Mouse (Mus musculus): ENCODE measurements around the gene Abcg5. TPM values are rescaled to one million over a fixed set of nuclear protein-coding genes. Genes with fewer than 3 reads are reported as not detected.

Gene Abcg5
- polyA plus RNA-seq, 1 experiment from 2014 or later = 1.1 TPM

DNA sequence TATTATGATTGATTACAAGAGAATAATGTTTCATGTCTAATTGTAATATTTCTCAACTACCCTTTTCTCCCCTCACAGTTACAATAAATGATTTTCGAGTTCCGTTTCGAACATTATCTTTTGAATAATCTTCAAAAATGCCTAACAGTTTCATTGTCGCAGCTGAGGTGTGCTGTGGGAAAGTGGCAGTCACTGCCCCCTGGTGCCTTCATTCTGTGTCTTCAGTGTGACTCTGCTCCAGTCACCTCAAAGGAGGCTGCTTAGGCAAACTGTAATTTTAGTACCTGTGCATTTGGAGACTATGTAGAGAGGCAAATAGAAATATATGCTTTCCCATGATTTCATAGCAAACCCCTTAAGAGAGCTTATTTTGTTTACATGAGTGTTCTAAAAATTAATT lies 60.8 kb downstream of the Abcg5 start:
- no peak for ATAC-seq (replicated peaks; ENCODE audit: low FRiP score, low TSS enrichment, low read depth)
- no peak overlapping the region for H3K4me2 ChIP-seq (ENCODE audit: low read length)
- H3K27ac ChIP-seq (ENCODE audit: low read depth) = no peak overlapping the region
- no peak overlapping the region for H3K4me3 ChIP-seq (ENCODE audit: low read depth, low read length)
- peaks cover 15% of the 10 kb centered on the region; the same call in 1 of the 2 replicates for H3K4me1 ChIP-seq (replicated peaks; ENCODE audit: control insufficient read depth, insufficient read depth, low read length)
- 0 out of 2 replicates have a peak, but pooled peaks cover 2% of the 10 kb centered on the region for H3K9me3 ChIP-seq (ENCODE audit: control insufficient read depth, low read length)
- H3K9ac ChIP-seq (ENCODE audit: low read length) = no peak overlapping the region
- H3K27me3 ChIP-seq (replicated peaks; ENCODE audit: control insufficient read depth, insufficient read depth, low read length) = no peaks in the 10 kb centered on the region
- DNase-seq (ENCODE audit: low spot score) = no peak
- H3K36me3 ChIP-seq (ENCODE audit: control insufficient read depth, insufficient read depth, low read length) = peaks cover 14% of the 10 kb centered on the region
- WGBS = 86% methylated on average over 4 of the region's 4 CpGs

DNA sequence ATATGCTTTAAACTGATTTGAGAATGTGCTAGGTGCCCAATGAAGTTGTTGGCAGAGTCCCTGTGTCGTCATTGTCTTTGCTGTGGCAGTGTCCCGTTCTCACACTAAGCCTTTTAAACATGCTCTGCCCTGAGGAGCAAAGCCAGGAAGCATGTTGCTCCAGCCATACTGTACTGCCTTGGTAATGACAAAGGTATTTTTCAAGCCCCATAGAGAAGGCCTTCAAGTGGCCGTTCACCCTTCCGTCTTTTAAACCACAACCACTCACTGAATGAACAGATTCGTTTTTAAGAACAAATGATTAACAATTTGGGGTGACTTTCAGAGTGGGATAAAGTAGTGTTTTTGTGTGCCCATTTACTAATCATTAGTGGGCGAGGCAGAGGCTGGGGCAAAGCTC lies 61.6 kb downstream of the Abcg5 start:
- no peak overlapping the region for H3K9ac ChIP-seq (ENCODE audit: low read length)
- no peak overlapping the region for H3K27ac ChIP-seq (ENCODE audit: low read depth)
- H3K9me3 ChIP-seq (ENCODE audit: control insufficient read depth, low read length) = 0 out of 2 replicates have a peak, but pooled peaks cover 2% of the 10 kb centered on the region
- peaks cover 17% of the 10 kb centered on the region for H3K36me3 ChIP-seq (ENCODE audit: control insufficient read depth, insufficient read depth, low read length)
- DNase-seq (ENCODE audit: low spot score) (no peak), ATAC-seq (replicated peaks; ENCODE audit: low FRiP score, low TSS enrichment, low read depth) (no peak)
- H3K4me1 ChIP-seq (replicated peaks; ENCODE audit: control insufficient read depth, insufficient read depth, low read length) = peaks cover 12% of the 10 kb centered on the region; the same call in 1 of the 2 replicates
- no peak overlapping the region for H3K4me2 ChIP-seq (ENCODE audit: low read length)
- 86% methylated on average over 6 of the region's 6 CpGs for WGBS
- no peaks in the 10 kb centered on the region for H3K27me3 ChIP-seq (replicated peaks; ENCODE audit: control insufficient read depth, insufficient read depth, low read length)
- H3K4me3 ChIP-seq (ENCODE audit: low read depth, low read length) = no peak overlapping the region

DNA sequence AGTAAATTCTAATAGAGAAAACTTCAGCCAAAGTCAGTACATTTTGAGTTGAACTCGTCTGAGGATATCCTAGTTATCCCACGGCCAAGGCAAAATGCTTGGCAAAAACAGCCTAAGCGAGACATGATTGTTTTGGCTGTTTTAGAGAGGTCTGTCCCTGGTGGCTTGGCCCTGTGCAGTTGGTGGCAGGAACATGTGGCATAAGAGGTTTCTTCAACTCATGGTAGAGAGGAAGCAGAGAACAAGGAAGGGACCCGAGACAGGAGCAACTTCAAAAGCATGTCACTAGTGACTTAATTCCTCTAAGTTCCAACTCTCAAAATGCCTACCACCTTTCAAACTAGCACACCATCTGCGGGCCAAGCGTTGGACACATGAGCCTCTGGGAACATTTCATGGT lies 62.2 kb downstream of the Abcg5 start:
- Histone ChIP-seq H3K27me3 (replicated peaks; ENCODE audit: control insufficient read depth, insufficient read depth, low read length) (no peaks in the 10 kb centered on the region), H3K36me3 (ENCODE audit: control insufficient read depth, insufficient read depth, low read length) (peaks cover 21% of the 10 kb centered on the region), H3K4me1 (replicated peaks; ENCODE audit: control insufficient read depth, insufficient read depth, low read length) (peaks cover 12% of the 10 kb centered on the region; the same call in 1 of the 2 replicates), H3K9me3 (ENCODE audit: control insufficient read depth, low read length) (0 out of 2 replicates have a peak, but pooled peaks cover 2% of the 10 kb centered on the region), H3K4me2 (ENCODE audit: low read length) (no peak overlapping the region), H3K9ac (ENCODE audit: low read length) (no peak overlapping the region), H3K27ac (ENCODE audit: low read depth) (peak overlapping the region; percentile 76), H3K4me3 (ENCODE audit: low read depth, low read length) (no peak overlapping the region)
- ATAC-seq (replicated peaks; ENCODE audit: low FRiP score, low TSS enrichment, low read depth) (no peak), DNase-seq (ENCODE audit: low spot score) (no peak)
- WGBS = 86% methylated on average over 6 of the region's 6 CpGs

DNA sequence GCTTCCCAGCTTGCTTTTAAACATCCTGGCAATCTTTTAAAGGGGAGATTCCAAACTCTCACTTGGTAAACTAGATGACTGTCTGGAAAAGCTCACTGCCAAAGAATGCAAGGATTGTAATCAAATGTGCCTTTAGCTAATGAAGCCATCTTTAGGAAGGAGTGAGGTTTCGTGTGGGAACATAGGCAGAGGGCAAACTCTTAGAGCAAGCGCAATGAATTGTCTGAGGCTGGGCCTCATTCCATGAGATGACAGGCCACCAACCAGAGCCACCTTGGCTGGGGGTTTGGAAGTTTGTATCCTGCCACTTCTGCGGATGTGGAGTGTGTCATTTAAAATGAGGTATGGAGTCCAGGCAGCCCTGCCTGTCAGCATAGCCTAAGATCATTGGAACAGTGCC lies 62.7 kb downstream of the Abcg5 start:
- H3K9ac ChIP-seq (ENCODE audit: low read length) = no peak overlapping the region
- H3K4me1 ChIP-seq (replicated peaks; ENCODE audit: control insufficient read depth, insufficient read depth, low read length) = peaks cover 12% of the 10 kb centered on the region; the same call in 1 of the 2 replicates
- ATAC-seq (replicated peaks; ENCODE audit: low FRiP score, low TSS enrichment, low read depth) (no peak), DNase-seq (ENCODE audit: low spot score) (no peak)
- H3K9me3 ChIP-seq (ENCODE audit: control insufficient read depth, low read length) = 0 out of 2 replicates have a peak, but pooled peaks cover 2% of the 10 kb centered on the region
- peaks cover 21% of the 10 kb centered on the region for H3K36me3 ChIP-seq (ENCODE audit: control insufficient read depth, insufficient read depth, low read length)
- H3K4me2 ChIP-seq (ENCODE audit: low read length) = no peak overlapping the region
- H3K27me3 ChIP-seq (replicated peaks; ENCODE audit: control insufficient read depth, insufficient read depth, low read length) = no peaks in the 10 kb centered on the region
- H3K27ac ChIP-seq (ENCODE audit: low read depth) = peak overlapping the region; percentile 76
- H3K4me3 ChIP-seq (ENCODE audit: low read depth, low read length) = no peak overlapping the region
- WGBS = 31% methylated on average over 3 of the region's 3 CpGs

DNA sequence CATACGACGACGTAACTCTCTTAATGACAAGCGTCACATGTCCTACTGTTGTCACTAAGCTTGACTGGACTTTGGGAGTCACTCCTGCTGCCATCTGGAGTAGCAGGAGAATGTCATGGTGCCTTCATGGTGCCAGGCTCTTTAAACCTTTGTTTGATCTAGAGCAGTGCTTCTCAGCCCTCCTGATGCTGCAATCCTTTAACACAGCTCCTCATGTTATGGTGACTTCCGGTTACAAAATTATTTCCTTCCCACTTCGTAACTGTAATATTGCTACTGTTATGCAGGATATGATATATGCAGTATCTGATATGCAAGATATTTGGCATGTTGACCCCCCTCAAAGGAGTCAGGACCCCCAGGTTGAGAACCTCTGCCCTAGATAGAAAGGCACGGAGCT lies 63.7 kb downstream of the Abcg5 start:
- Histone ChIP-seq H3K36me3 (ENCODE audit: control insufficient read depth, insufficient read depth, low read length) (peaks cover 24% of the 10 kb centered on the region), H3K9me3 (ENCODE audit: control insufficient read depth, low read length) (0 out of 2 replicates have a peak, but pooled peaks cover 2% of the 10 kb centered on the region), H3K4me3 (ENCODE audit: low read depth, low read length) (no peak overlapping the region), H3K27me3 (replicated peaks; ENCODE audit: control insufficient read depth, insufficient read depth, low read length) (no peaks in the 10 kb centered on the region), H3K4me2 (ENCODE audit: low read length) (no peak overlapping the region), H3K4me1 (replicated peaks; ENCODE audit: control insufficient read depth, insufficient read depth, low read length) (peaks cover 12% of the 10 kb centered on the region; the same call in 1 of the 2 replicates), H3K27ac (ENCODE audit: low read depth) (no peak overlapping the region; the same call in 1 of the 2 replicates), H3K9ac (ENCODE audit: low read length) (no peak overlapping the region)
- 77% methylated on average over 7 of the region's 7 CpGs for WGBS
- ATAC-seq (replicated peaks; ENCODE audit: low FRiP score, low TSS enrichment, low read depth) = no peak
- DNase-seq (ENCODE audit: low spot score) = no peak

DNA sequence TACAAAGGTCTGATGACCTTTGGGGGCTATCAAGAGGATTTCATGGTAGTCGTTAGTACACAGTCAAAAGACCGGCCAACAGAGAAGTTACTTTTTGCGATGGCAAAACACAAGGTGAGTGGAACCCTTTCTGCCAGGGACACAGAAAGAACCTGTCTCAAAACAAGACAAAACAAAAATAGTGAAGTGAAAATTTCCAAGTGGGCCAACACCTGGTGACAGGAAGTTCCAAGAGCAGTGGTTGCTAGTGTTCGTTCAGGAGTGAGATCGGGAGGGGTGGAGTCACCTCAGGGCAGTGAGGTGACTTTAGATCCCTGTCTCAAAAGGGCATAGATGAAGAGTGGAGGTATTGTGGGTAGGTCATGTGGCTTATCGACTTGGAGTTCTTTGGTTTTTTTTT lies 64.9 kb downstream of the Abcg5 start:
- H3K27me3 ChIP-seq (replicated peaks; ENCODE audit: control insufficient read depth, insufficient read depth, low read length) = no peaks in the 10 kb centered on the region
- H3K4me1 ChIP-seq (replicated peaks; ENCODE audit: control insufficient read depth, insufficient read depth, low read length) = peaks cover 12% of the 10 kb centered on the region; the same call in 1 of the 2 replicates
- H3K27ac ChIP-seq (ENCODE audit: low read depth) = no peak overlapping the region
- no peak overlapping the region for H3K4me3 ChIP-seq (ENCODE audit: low read depth, low read length)
- WGBS = 95% methylated on average over 6 of the region's 6 CpGs
- no peak overlapping the region for H3K4me2 ChIP-seq (ENCODE audit: low read length)
- DNase-seq (ENCODE audit: low spot score) (peak; percentile 25), ATAC-seq (replicated peaks; ENCODE audit: low FRiP score, low TSS enrichment, low read depth) (no peak)
- no peaks in the 10 kb centered on the region for H3K9me3 ChIP-seq (ENCODE audit: control insufficient read depth, low read length)
- H3K9ac ChIP-seq (ENCODE audit: low read length) = no peak overlapping the region
- H3K36me3 ChIP-seq (ENCODE audit: control insufficient read depth, insufficient read depth, low read length) = peaks cover 34% of the 10 kb centered on the region

DNA sequence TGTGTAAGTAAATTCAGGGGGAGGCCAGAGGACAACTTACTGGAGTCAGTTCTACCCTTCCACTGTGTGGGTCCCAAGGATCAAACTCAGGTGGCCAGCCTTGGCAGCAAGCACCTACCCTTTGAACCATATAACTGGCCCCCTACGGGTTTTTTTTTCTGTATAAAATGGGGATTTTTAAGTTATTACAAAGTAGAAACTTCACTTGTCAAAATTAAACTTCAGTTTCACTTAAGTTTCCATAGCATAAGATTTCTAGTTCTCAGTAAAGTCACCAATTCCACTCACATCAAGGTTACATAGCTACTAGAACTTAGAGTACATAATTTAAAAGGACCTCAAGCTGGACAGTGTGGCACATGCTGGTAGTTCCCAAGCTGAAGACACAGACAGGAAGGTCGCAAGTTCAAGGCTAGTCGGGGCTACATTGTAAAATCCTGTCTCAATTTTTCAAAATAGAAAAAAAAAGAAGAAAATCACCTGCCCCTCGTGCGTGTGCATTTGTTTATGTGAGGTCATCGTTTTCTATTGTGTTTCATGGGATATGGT lies 66.2 kb downstream of the Abcg5 start:
- Histone ChIP-seq H3K27me3 (replicated peaks; ENCODE audit: control insufficient read depth, insufficient read depth, low read length) (no peaks in the 10 kb centered on the region), H3K9ac (ENCODE audit: low read length) (no peak overlapping the region), H3K4me1 (replicated peaks; ENCODE audit: control insufficient read depth, insufficient read depth, low read length) (peaks cover 12% of the 10 kb centered on the region; the same call in 1 of the 2 replicates), H3K36me3 (ENCODE audit: control insufficient read depth, insufficient read depth, low read length) (peaks cover 40% of the 10 kb centered on the region), H3K4me2 (ENCODE audit: low read length) (no peak overlapping the region), H3K27ac (ENCODE audit: low read depth) (no peak overlapping the region), H3K4me3 (ENCODE audit: low read depth, low read length) (no peak overlapping the region), H3K9me3 (ENCODE audit: control insufficient read depth, low read length) (no peaks in the 10 kb centered on the region)
- ATAC-seq (replicated peaks; ENCODE audit: low FRiP score, low TSS enrichment, low read depth) = no peak
- DNase-seq (ENCODE audit: low spot score) = no peak
- WGBS = 84% methylated on average over 6 of the region's 6 CpGs

DNA sequence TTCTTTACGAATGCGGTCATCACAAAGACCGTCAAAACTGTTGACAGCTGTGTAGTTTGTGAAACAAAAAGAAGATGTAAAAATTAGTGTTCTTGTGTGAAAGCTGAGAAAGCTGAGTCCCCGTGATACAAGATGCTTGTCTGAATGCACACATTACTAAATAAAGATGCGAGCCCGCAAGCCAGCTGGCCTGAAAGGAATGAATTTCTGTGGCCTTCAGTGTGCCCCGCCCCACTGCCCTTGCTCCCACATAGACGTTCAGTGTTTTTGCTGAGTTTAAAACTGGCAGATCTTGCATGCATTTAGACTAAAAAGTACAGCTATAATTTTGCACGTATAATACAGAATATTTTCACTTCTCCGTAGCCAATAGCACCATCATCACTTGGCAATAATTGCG lies 67.0 kb downstream of the Abcg5 start:
- no peaks in the 10 kb centered on the region for H3K9me3 ChIP-seq (ENCODE audit: control insufficient read depth, low read length)
- H3K4me1 ChIP-seq (replicated peaks; ENCODE audit: control insufficient read depth, insufficient read depth, low read length) = peaks cover 12% of the 10 kb centered on the region; the same call in 1 of the 2 replicates
- 89% methylated on average over 11 of the region's 11 CpGs for WGBS
- no peak overlapping the region for H3K4me3 ChIP-seq (ENCODE audit: low read depth, low read length)
- DNase-seq (ENCODE audit: low spot score) (peak; percentile 40), ATAC-seq (replicated peaks; ENCODE audit: low FRiP score, low TSS enrichment, low read depth) (no peak)
- H3K9ac ChIP-seq (ENCODE audit: low read length) = no peak overlapping the region
- H3K36me3 ChIP-seq (ENCODE audit: control insufficient read depth, insufficient read depth, low read length) = peaks cover 41% of the 10 kb centered on the region
- H3K4me2 ChIP-seq (ENCODE audit: low read length) = no peak overlapping the region
- no peak overlapping the region for H3K27ac ChIP-seq (ENCODE audit: low read depth)
- H3K27me3 ChIP-seq (replicated peaks; ENCODE audit: control insufficient read depth, insufficient read depth, low read length) = no peaks in the 10 kb centered on the region

DNA sequence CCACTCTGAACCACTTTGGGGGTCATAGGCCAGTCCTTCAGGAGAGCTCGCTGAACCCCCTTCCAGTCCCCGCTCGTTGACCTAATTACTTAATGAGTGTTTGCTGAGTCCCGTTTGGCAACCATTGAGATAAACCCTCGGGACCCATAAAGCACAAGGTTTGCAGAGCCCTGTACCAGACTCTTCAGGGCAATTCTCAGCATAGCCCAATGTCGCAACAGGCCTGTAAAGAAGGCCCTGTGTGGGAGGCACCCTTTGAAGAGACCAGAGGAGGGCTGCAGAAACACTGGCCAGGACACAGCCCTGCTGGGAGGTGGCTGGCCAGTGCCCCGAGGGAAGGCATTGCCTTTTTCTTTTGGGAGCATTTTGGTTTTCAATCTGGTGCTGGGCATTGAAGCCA lies 70.8 kb downstream of the Abcg5 start:
- no peak for ATAC-seq (replicated peaks; ENCODE audit: low FRiP score, low TSS enrichment, low read depth)
- no peak overlapping the region for H3K9ac ChIP-seq (ENCODE audit: low read length)
- no peak overlapping the region for H3K27ac ChIP-seq (ENCODE audit: low read depth)
- no peaks in the 10 kb centered on the region for H3K4me1 ChIP-seq (replicated peaks; ENCODE audit: control insufficient read depth, insufficient read depth, low read length)
- no peak overlapping the region for H3K4me2 ChIP-seq (ENCODE audit: low read length)
- H3K9me3 ChIP-seq (ENCODE audit: control insufficient read depth, low read length) = no peaks in the 10 kb centered on the region
- H3K4me3 ChIP-seq (ENCODE audit: low read depth, low read length) = no peak overlapping the region
- H3K27me3 ChIP-seq (replicated peaks; ENCODE audit: control insufficient read depth, insufficient read depth, low read length) = no peaks in the 10 kb centered on the region
- H3K36me3 ChIP-seq (ENCODE audit: control insufficient read depth, insufficient read depth, low read length) = peaks cover 48% of the 10 kb centered on the region
- DNase-seq (ENCODE audit: low spot score) = peak; percentile 48
- 40% methylated on average over 7 of the region's 7 CpGs for WGBS
